Mouse (Mus musculus): ENCODE measurements around the gene Dspp.

- no peak for TF ChIP-seq GATA1 (IDR thresholded peaks at IDR 0.05; ENCODE audit: borderline replicate concordance, low read length)
- no peak for TF ChIP-seq FLI1 (IDR thresholded peaks at IDR 0.05; ENCODE audit: low read length)
These were observed 26.5 kb upstream of the Dspp start for GRCm38 (mm10) chr5:104144057-104144456.
